Mouse (Mus musculus): ENCODE measurements around the gene Sgpp2. TPM values are rescaled to one million over a fixed set of nuclear protein-coding genes. Genes with fewer than 3 reads are reported as not detected.

The Sgpp2 gene
- polyA plus RNA-seq, 1 experiment from 2014 or later: 20.0 TPM

Other genes starting within 250 kb of the Sgpp2 start
- gene Pax3, start 113.2 kb upstream of the Sgpp2 start, polyA plus RNA-seq (2015; fragmentation: Nextera tagmentation; extraction: Ambion mirVana): 0.12 TPM in 1 of 2 replicates, not detected in the other
- 137 and 139 TPM in 2 replicates for gene Farsb, start 178.6 kb downstream of the Sgpp2 start, polyA plus RNA-seq (2015; fragmentation: Nextera tagmentation; extraction: Ambion mirVana)
- gene Mogat1, start 200.6 kb downstream of the Sgpp2 start, polyA plus RNA-seq (2015; fragmentation: Nextera tagmentation; extraction: Ambion mirVana): 0.47 TPM in 1 of 2 replicates, not detected in the other
- gene BC035947, start 201.8 kb downstream of the Sgpp2 start, polyA plus RNA-seq (2015; fragmentation: Nextera tagmentation; extraction: Ambion mirVana): 0.57 and 1.1 TPM in 2 replicates